Mouse (Mus musculus): ENCODE data around the gene Hid1. TPM values are rescaled to one million over a fixed set of nuclear protein-coding genes. Genes with fewer than 3 reads are reported as not detected.

Hid1 gene
- polyA plus RNA-seq, 1 experiment from 2014 or later, result 1.6 TPM

DNA sequence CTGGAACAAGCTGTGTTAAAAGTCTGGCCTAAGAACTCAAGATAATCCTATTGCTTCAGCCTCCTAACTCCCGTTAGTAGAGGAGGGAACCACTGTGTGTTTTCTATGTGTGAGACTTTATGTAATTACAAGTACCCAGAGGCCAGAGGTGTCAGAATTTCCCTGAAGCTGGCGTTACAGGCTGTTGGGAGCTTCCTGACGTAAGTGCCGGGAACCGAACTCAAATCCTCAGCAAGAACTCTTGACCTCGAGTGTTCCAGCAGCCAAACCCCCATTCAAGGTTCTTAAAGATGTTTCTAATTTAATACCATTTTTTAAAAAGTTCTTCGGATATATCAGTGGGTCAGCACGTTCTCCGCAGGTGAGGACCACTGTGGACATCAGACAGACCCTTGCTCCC, 13.7 kb upstream of the Hid1 start:
- H3K4me3 ChIP-seq (ENCODE audit: low read depth, low read length), result peak overlapping the region; percentile 62
- H3K4me2 ChIP-seq (ENCODE audit: low read depth, severe bottlenecking), result peak overlapping the region; percentile 83
- 0 out of 2 replicates have a peak, but pooled peaks cover under 1% of the 10 kb centered on the region for H3K27me3 ChIP-seq (ENCODE audit: control insufficient read depth, insufficient read depth, low read length)
- H3K9me3 ChIP-seq (ENCODE audit: control insufficient read depth, low read length), result no peaks in the 10 kb centered on the region; the same call in 1 of the 2 replicates
- ATAC-seq (ENCODE audit: insufficient number of reproducible peaks, low FRiP score, low TSS enrichment, low read depth), result no peak
- peak; percentile 44 for DNase-seq (ENCODE audit: low spot score)
- no peak overlapping the region for H3K9ac ChIP-seq (ENCODE audit: low read length)
- H3K4me1 ChIP-seq (ENCODE audit: control insufficient read depth, insufficient read depth, low read length), result peaks cover 23% of the 10 kb centered on the region
- H3K27ac ChIP-seq (replicated peaks; ENCODE audit: low read depth, low read length), result no peak overlapping the region
- H3K36me3 ChIP-seq (ENCODE audit: control insufficient read depth, insufficient read depth, low read length), result no peaks in the 10 kb centered on the region
- WGBS, result 7% methylated on average over 9 of the region's 9 CpGs

DNA sequence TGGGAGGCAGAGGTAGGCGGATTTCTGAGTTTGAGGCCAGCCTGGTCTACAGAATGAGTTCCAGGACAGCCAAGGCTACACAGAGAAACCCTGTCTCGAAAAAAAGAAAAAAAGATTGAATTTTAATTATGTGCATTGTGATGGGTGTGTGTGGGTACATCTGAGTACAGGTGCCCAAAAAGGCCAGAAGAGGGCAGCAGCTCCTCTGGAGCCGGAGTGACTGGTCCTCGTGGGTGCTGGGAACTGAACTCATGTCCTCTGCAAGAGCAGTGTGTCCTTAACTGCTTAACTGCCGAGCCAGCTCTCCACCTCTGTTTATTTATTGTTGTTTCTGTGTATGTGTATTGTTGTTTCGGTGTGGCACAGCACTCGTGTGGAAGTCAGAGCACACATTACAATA, 10.3 kb upstream of the Hid1 start:
- Histone ChIP-seq H3K4me3 (ENCODE audit: low read depth, low read length) (no peak overlapping the region), H3K4me1 (ENCODE audit: control insufficient read depth, insufficient read depth, low read length) (peaks cover 15% of the 10 kb centered on the region), H3K9me3 (ENCODE audit: control insufficient read depth, low read length) (no peaks in the 10 kb centered on the region; the same call in 1 of the 2 replicates), H3K27me3 (ENCODE audit: control insufficient read depth, insufficient read depth, low read length) (peaks cover 27% of the 10 kb centered on the region), H3K36me3 (ENCODE audit: control insufficient read depth, insufficient read depth, low read length) (no peaks in the 10 kb centered on the region), H3K27ac (replicated peaks; ENCODE audit: low read depth, low read length) (no peak overlapping the region), H3K4me2 (ENCODE audit: low read depth, severe bottlenecking) (no peak overlapping the region), H3K9ac (ENCODE audit: low read length) (no peak overlapping the region)
- ATAC-seq (ENCODE audit: insufficient number of reproducible peaks, low FRiP score, low TSS enrichment, low read depth) (no peak), DNase-seq (ENCODE audit: low spot score) (no peak)
- 87% methylated on average over 7 of the region's 7 CpGs for WGBS

DNA sequence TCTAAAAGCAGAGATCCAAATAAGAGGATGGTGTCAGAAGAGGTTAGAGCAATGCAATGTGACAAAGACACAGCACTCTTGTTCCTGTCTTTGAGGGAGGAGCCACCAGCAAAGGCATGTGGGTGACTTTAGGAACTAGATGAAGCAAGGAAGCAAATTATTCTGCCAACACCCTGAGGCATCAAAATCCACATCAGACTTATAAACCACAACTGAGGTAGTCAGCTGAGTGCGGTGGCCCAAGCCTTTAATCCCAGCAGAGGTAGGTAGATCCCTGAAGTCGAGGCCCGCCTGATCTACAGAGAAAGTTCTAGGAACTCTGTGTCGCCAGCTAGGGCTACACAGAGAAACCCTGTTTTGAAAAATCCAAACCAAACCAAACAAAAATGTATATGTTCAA, 9.7 kb upstream of the Hid1 start:
- WGBS, result 90% methylated on average over 4 of the region's 4 CpGs
- ATAC-seq (ENCODE audit: insufficient number of reproducible peaks, low FRiP score, low TSS enrichment, low read depth) (no peak), DNase-seq (ENCODE audit: low spot score) (no peak)

DNA sequence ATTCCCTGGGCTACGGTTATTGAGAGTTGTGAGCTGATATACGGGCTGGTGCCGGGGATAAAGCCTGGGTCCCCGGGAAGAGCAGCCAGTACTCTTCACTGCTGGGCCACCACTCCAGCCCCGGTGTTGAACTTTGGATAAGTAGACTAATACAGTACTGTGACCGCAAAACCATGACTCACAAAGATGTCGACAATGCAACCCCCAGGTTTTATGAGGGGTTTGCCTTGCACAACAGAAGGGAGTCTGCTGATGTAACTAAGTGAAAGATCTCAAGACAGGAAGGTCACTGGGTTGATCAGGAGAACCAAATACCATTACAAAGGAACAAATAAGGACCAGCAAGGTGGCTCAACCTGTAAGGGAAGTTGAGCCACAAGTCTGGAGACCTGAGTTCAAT, 9.2 kb upstream of the Hid1 start:
- H3K27ac ChIP-seq (replicated peaks; ENCODE audit: low read depth, low read length), result no peak overlapping the region
- peaks cover 10% of the 10 kb centered on the region; the same call in 1 of the 2 replicates for H3K4me1 ChIP-seq (ENCODE audit: control insufficient read depth, insufficient read depth, low read length)
- ATAC-seq (ENCODE audit: insufficient number of reproducible peaks, low FRiP score, low TSS enrichment, low read depth), result no peak
- H3K27me3 ChIP-seq (ENCODE audit: control insufficient read depth, insufficient read depth, low read length), result peaks cover 27% of the 10 kb centered on the region
- no peak overlapping the region for H3K9ac ChIP-seq (ENCODE audit: low read length)
- 70% methylated on average over 7 of the region's 7 CpGs for WGBS
- H3K4me3 ChIP-seq (ENCODE audit: low read depth, low read length), result no peak overlapping the region
- no peak for DNase-seq (ENCODE audit: low spot score)
- no peaks in the 10 kb centered on the region; the same call in 1 of the 2 replicates for H3K9me3 ChIP-seq (ENCODE audit: control insufficient read depth, low read length)
- no peaks in the 10 kb centered on the region for H3K36me3 ChIP-seq (ENCODE audit: control insufficient read depth, insufficient read depth, low read length)
- no peak overlapping the region for H3K4me2 ChIP-seq (ENCODE audit: low read depth, severe bottlenecking)

More for the DNA sequence above, 9.7 kb upstream of the Hid1 start:
- no peak overlapping the region for H3K4me3 ChIP-seq (ENCODE audit: low read depth, low read length)
- no peak overlapping the region for H3K9ac ChIP-seq (ENCODE audit: low read length)
- no peak overlapping the region for H3K4me2 ChIP-seq (ENCODE audit: low read depth, severe bottlenecking)
- no peaks in the 10 kb centered on the region for H3K36me3 ChIP-seq (ENCODE audit: control insufficient read depth, insufficient read depth, low read length)
- H3K27me3 ChIP-seq (ENCODE audit: control insufficient read depth, insufficient read depth, low read length), result peaks cover 27% of the 10 kb centered on the region
- H3K27ac ChIP-seq (replicated peaks; ENCODE audit: low read depth, low read length), result no peak overlapping the region
- H3K4me1 ChIP-seq (ENCODE audit: control insufficient read depth, insufficient read depth, low read length), result peaks cover 10% of the 10 kb centered on the region; the same call in 1 of the 2 replicates
- H3K9me3 ChIP-seq (ENCODE audit: control insufficient read depth, low read length), result no peaks in the 10 kb centered on the region; the same call in 1 of the 2 replicates

GRCm38 (mm10) chr11:115374695-115375425, 7.3 kb upstream of the Hid1 start:
- no peaks in the 10 kb centered on the region; the same call in 1 of the 2 replicates for H3K9me3 ChIP-seq (ENCODE audit: control insufficient read depth, low read length)
- no peak overlapping the region for H3K9ac ChIP-seq (ENCODE audit: low read length)
- ATAC-seq (ENCODE audit: insufficient number of reproducible peaks, low FRiP score, low TSS enrichment, low read depth) (no peak), DNase-seq (ENCODE audit: low spot score) (no peak)
- peaks cover 33% of the 10 kb centered on the region for H3K27me3 ChIP-seq (ENCODE audit: control insufficient read depth, insufficient read depth, low read length)
- H3K4me2 ChIP-seq (ENCODE audit: low read depth, severe bottlenecking), result no peak overlapping the region; the same call in 1 of the 2 replicates
- WGBS, result 63% methylated on average over 12 of the region's 12 CpGs
- H3K4me1 ChIP-seq (ENCODE audit: control insufficient read depth, insufficient read depth, low read length), result peaks cover 5% of the 10 kb centered on the region; the same call in 1 of the 2 replicates
- no peaks in the 10 kb centered on the region for H3K36me3 ChIP-seq (ENCODE audit: control insufficient read depth, insufficient read depth, low read length)
- no peak overlapping the region for H3K4me3 ChIP-seq (ENCODE audit: low read depth, low read length)
- no peak overlapping the region for H3K27ac ChIP-seq (replicated peaks; ENCODE audit: low read depth, low read length)

GRCm38 (mm10) chr11:115373805-115374694, 6.5 kb upstream of the Hid1 start:
- DNase-seq (ENCODE audit: low spot score) (peak; percentile 46), ATAC-seq (ENCODE audit: insufficient number of reproducible peaks, low FRiP score, low TSS enrichment, low read depth) (no peak)
- Histone ChIP-seq H3K4me3 (ENCODE audit: low read depth, low read length) (peak overlapping the region; percentile 17; the same call in 1 of the 2 replicates), H3K9me3 (ENCODE audit: control insufficient read depth, low read length) (no peaks in the 10 kb centered on the region; the same call in 1 of the 2 replicates), H3K27ac (replicated peaks; ENCODE audit: low read depth, low read length) (no peak overlapping the region), H3K36me3 (ENCODE audit: control insufficient read depth, insufficient read depth, low read length) (no peaks in the 10 kb centered on the region), H3K27me3 (ENCODE audit: control insufficient read depth, insufficient read depth, low read length) (peaks cover 34% of the 10 kb centered on the region), H3K9ac (ENCODE audit: low read length) (peak overlapping the region; percentile 23; the same call in 1 of the 2 replicates), H3K4me2 (ENCODE audit: low read depth, severe bottlenecking) (peak overlapping the region; percentile 58), H3K4me1 (ENCODE audit: control insufficient read depth, insufficient read depth, low read length) (peaks cover 5% of the 10 kb centered on the region; the same call in 1 of the 2 replicates)
- 1% methylated on average over 30 of the region's 30 CpGs for WGBS

DNA sequence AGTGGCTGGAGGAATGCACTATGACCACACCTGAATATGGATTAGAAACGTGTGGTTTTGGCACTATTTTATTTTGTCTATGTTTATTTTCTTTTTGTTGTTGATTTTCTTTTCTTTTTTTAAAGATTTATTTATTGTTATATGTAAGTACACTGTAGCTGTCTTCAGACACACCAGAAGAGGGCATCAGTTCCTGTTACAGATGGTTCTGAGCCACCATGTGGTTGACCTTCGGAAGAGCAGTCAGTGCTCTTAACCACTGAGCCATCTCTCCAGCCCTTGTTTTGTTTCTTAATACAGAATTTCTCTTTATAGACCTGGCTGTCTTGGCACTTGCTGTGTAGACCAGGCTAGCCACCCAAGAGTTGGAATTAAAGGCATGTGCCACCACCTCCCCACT, 5.2 kb upstream of the Hid1 start:
- Histone ChIP-seq H3K27ac (replicated peaks; ENCODE audit: low read depth, low read length) (no peak overlapping the region), H3K9ac (ENCODE audit: low read length) (no peak overlapping the region), H3K4me1 (ENCODE audit: control insufficient read depth, insufficient read depth, low read length) (peaks cover 5% of the 10 kb centered on the region; the same call in 1 of the 2 replicates), H3K4me3 (ENCODE audit: low read depth, low read length) (no peak overlapping the region), H3K36me3 (ENCODE audit: control insufficient read depth, insufficient read depth, low read length) (no peaks in the 10 kb centered on the region), H3K9me3 (ENCODE audit: control insufficient read depth, low read length) (no peaks in the 10 kb centered on the region), H3K4me2 (ENCODE audit: low read depth, severe bottlenecking) (no peak overlapping the region), H3K27me3 (ENCODE audit: control insufficient read depth, insufficient read depth, low read length) (peaks cover 43% of the 10 kb centered on the region)
- no peak for ATAC-seq (ENCODE audit: insufficient number of reproducible peaks, low FRiP score, low TSS enrichment, low read depth)
- no peak for DNase-seq (ENCODE audit: low spot score)
- WGBS, result 58% methylated on average over 2 of the region's 2 CpGs

GRCm38 (mm10) chr11:115372015-115372414, 4.5 kb upstream of the Hid1 start:
- Histone ChIP-seq H3K36me3 (ENCODE audit: control insufficient read depth, insufficient read depth, low read length) (no peaks in the 10 kb centered on the region), H3K27ac (replicated peaks; ENCODE audit: low read depth, low read length) (no peak overlapping the region), H3K9ac (ENCODE audit: low read length) (no peak overlapping the region), H3K9me3 (ENCODE audit: control insufficient read depth, low read length) (no peaks in the 10 kb centered on the region), H3K4me3 (ENCODE audit: low read depth, low read length) (no peak overlapping the region), H3K27me3 (ENCODE audit: control insufficient read depth, insufficient read depth, low read length) (peaks cover 51% of the 10 kb centered on the region), H3K4me1 (ENCODE audit: control insufficient read depth, insufficient read depth, low read length) (peaks cover 10% of the 10 kb centered on the region), H3K4me2 (ENCODE audit: low read depth, severe bottlenecking) (no peak overlapping the region)
- 59% methylated on average over 1 of the region's 1 CpGs for WGBS
- DNase-seq (ENCODE audit: low spot score) (no peak), ATAC-seq (ENCODE audit: insufficient number of reproducible peaks, low FRiP score, low TSS enrichment, low read depth) (no peak)
